Mouse (Mus musculus): ENCODE data around the gene Phox2a. TPM values are rescaled to one million over a fixed set of nuclear protein-coding genes. Genes with fewer than 3 reads are reported as not detected.

Gene Phox2a
- polyA plus RNA-seq, 1 experiment from 2014 or later = 2.2 TPM

DNA sequence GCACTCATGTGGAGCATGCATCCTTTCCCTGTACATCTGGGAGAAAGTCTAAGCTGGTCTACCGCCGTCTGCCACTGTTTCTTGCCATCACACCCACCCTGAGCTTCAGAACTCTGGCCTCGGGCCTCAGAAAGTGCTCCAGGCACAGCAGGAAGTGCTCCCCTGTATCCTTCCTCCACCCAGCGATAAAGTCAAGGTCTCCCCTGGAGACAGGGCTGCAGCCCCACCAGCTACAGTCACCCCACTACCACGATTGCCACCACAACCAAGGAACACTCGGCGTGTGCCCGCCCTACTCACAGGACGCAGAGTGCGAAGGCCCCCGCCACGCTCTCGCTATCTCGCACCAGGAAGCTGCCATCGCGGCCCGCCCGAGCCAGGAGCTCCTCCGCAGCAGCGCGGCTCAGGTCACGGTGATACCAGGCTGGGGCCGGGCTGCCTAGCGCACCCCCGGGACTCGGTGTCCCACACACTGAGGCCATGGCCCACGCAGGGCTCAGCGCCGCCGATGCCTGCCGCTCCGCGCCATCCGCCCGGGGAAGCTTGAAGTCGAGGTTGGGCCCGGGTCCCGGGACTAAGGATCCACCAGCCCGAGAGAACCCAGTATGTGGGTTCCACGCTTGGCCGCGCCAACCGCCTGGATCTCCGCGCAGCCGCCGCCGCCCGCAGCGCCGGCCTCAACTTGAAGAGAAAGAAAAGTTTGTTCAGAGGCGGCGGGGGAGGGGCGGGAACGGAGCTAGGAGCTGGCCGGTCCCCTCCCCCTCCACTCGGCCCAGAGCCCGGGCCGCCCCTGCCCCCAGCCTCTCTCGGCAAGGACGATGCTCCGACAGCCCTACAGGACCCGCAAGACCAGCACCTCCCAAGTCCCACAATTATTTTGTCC lies 18.4 kb downstream of the Phox2a start:
- no peaks in the 10 kb centered on the region for H3K27me3 ChIP-seq (replicated peaks; ENCODE audit: control insufficient read depth, insufficient read depth, low read length)
- peak overlapping the region; percentile 87 for H3K4me2 ChIP-seq (ENCODE audit: low read depth, low read length)
- peaks cover 24% of the 10 kb centered on the region for H3K4me1 ChIP-seq (ENCODE audit: control insufficient read depth, insufficient read depth, low read length)
- H3K27ac ChIP-seq (ENCODE audit: low read length) = peak overlapping the region; percentile 97
- no peaks in the 10 kb centered on the region for H3K9me3 ChIP-seq (ENCODE audit: control insufficient read depth, low read length)
- H3K4me3 ChIP-seq (ENCODE audit: low read length) = peak overlapping the region; percentile 66
- H3K9ac ChIP-seq (ENCODE audit: low read depth, low read length) = peak overlapping the region; percentile 90
- ATAC-seq = peak; percentile 47
- WGBS = 1% methylated on average over 63 of the region's 63 CpGs
- peaks cover 20% of the 10 kb centered on the region for H3K36me3 ChIP-seq (ENCODE audit: control insufficient read depth, insufficient read depth, low read length)

DNA sequence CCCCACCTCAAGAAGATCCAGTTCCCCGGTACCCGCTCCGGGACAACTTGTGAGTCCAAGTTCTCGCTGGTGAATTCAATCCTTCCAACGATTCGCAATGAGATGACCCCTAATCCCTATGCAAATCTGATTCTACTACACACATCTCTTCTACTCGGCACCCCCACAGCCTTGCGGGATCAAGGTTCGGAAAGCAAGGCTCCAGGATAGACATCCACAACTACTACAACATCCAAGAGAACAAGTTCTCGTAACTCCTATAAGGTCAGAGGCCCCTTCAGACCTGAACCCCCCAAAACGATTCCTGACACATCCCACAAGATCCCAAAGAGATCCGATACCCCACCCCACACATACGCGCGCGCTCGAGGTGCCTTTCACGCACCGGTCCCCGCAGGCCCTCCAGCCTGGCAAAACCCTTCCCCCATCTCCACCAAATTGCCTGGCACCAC lies 19.1 kb downstream of the Phox2a start:
- Histone ChIP-seq H3K4me2 (ENCODE audit: low read depth, low read length) (peak overlapping the region; percentile 87), H3K4me1 (ENCODE audit: control insufficient read depth, insufficient read depth, low read length) (peaks cover 24% of the 10 kb centered on the region), H3K4me3 (ENCODE audit: low read length) (peak overlapping the region; percentile 66), H3K9me3 (ENCODE audit: control insufficient read depth, low read length) (no peaks in the 10 kb centered on the region), H3K27ac (ENCODE audit: low read length) (peak overlapping the region; percentile 97), H3K9ac (ENCODE audit: low read depth, low read length) (peak overlapping the region; percentile 90), H3K27me3 (replicated peaks; ENCODE audit: control insufficient read depth, insufficient read depth, low read length) (no peaks in the 10 kb centered on the region), H3K36me3 (ENCODE audit: control insufficient read depth, insufficient read depth, low read length) (peaks cover 13% of the 10 kb centered on the region; the same call in 1 of the 2 replicates)
- ATAC-seq = peak; percentile 9; the same call in 1 of the 2 replicates
- WGBS = under 1% methylated on average over 20 of the region's 20 CpGs

DNA sequence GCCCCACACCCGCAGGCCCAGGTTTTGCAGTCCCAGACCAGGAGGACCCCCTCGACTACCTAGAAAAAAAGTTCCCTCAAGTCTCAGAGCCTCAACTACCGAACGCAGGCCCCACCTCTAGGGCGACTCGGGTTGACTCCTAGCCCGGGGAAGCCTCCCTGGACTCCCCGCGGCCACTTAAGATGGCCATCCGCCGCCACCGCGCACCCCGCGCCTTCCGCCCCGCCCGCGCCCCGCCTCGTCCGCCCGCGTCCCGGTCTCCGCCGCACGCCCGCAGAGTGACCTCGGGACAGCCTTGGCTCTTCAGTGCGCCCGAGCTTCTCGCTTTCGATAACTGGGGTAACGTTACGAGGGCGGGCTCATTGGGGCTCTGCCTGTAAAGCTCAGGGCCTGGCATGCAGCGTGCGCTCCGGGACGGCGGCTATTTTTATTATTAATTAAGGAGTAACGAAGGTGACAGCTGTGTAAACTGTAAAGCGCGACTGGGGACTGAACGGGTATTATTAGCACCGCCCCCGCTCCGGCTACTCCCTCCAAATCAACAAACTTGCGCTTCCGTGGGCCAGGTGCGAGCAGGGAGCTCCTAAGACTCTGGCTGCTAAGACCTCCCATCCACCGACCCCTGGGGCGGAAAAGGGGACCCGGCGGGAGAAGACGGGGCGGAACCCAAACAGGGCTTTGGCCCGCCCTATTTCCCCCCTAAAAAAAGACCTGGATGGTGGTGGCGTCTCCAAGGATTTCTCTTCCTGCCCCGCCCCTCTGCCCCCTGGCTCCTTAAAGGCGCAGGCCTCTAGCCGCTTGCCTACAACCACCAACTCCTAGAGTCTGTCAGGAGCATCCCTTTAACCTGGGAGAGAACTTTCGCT lies 19.7 kb downstream of the Phox2a start, which contains the start of gene Inppl1:
Gene Inppl1, minus strand, starts transcription at position 624 of the 866 bp plus-strand sequence.
- Histone ChIP-seq H3K9me3 (ENCODE audit: control insufficient read depth, low read length) (no peaks in the 10 kb centered on the region), H3K4me1 (ENCODE audit: control insufficient read depth, insufficient read depth, low read length) (peaks cover 24% of the 10 kb centered on the region), H3K9ac (ENCODE audit: low read depth, low read length) (peak within 1 kb of the TSS; percentile 90), H3K27ac (ENCODE audit: low read length) (peak within 1 kb of the TSS; percentile 97), H3K4me3 (ENCODE audit: low read length) (peak within 1 kb of the TSS; percentile 66), H3K27me3 (replicated peaks; ENCODE audit: control insufficient read depth, insufficient read depth, low read length) (no peaks in the 10 kb centered on the region), H3K4me2 (ENCODE audit: low read depth, low read length) (peak within 1 kb of the TSS; percentile 87), H3K36me3 (ENCODE audit: control insufficient read depth, insufficient read depth, low read length) (peaks cover 7% of the 10 kb centered on the region; the same call in 1 of the 2 replicates)
- under 1% methylated on average over 64 of the region's 64 CpGs for WGBS
- ATAC-seq = peak; percentile 87

DNA sequence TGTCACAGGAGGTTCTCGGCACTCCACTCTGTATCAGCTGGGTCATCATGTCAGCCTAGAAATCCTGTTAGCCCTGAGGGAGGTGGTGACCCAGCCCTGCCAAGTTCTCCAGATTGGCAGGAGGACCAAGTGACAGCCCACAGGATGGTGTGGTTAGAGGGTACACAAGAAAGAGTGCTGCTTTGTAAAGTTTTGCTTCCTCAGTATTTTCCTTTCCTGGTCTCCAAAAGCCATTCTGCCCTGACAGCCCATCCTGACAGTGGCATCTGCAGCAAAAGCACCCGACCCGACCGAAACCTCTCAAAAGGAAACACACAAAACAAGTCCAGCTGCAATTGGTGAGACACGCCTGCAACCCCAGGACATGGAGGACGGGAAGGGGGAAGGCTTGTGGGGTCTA lies 26.1 kb downstream of the Phox2a start:
- Histone ChIP-seq H3K27me3 (replicated peaks; ENCODE audit: control insufficient read depth, insufficient read depth, low read length) (no peaks in the 10 kb centered on the region), H3K4me3 (ENCODE audit: low read length) (no peak overlapping the region), H3K9ac (ENCODE audit: low read depth, low read length) (no peak overlapping the region), H3K9me3 (ENCODE audit: control insufficient read depth, low read length) (no peaks in the 10 kb centered on the region), H3K4me1 (ENCODE audit: control insufficient read depth, insufficient read depth, low read length) (no peaks in the 10 kb centered on the region), H3K4me2 (ENCODE audit: low read depth, low read length) (no peak overlapping the region), H3K36me3 (ENCODE audit: control insufficient read depth, insufficient read depth, low read length) (no peaks in the 10 kb centered on the region), H3K27ac (ENCODE audit: low read length) (no peak overlapping the region)
- WGBS = 66% methylated on average over 6 of the region's 6 CpGs
- no peak for ATAC-seq

DNA sequence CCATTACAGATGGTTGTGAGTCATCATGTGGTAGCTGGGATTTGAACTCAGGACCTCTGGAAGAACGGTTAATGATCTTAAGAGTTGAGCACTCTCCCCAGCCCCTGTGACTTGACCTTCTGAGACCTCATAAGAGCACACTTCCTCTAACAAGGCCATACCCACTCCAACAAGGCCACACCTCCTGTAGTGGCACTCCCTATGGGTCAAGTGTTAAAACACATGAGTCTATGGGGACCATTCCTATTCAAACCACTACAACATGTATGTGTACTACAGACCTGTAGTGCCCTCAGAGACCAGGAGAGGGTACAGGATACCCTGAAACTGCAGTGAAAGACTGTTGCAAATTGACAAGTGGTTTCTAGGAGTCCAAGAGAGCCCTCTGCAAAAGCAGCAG lies 29.8 kb downstream of the Phox2a start:
- 83% methylated on average over 1 of the region's 1 CpGs for WGBS
- Histone ChIP-seq H3K27me3 (replicated peaks; ENCODE audit: control insufficient read depth, insufficient read depth, low read length) (no peaks in the 10 kb centered on the region), H3K4me3 (ENCODE audit: low read length) (no peak overlapping the region), H3K27ac (ENCODE audit: low read length) (no peak overlapping the region), H3K9me3 (ENCODE audit: control insufficient read depth, low read length) (no peaks in the 10 kb centered on the region), H3K4me1 (ENCODE audit: control insufficient read depth, insufficient read depth, low read length) (no peaks in the 10 kb centered on the region), H3K9ac (ENCODE audit: low read depth, low read length) (no peak overlapping the region), H3K4me2 (ENCODE audit: low read depth, low read length) (no peak overlapping the region), H3K36me3 (ENCODE audit: control insufficient read depth, insufficient read depth, low read length) (no peaks in the 10 kb centered on the region)
- ATAC-seq = no peak

DNA sequence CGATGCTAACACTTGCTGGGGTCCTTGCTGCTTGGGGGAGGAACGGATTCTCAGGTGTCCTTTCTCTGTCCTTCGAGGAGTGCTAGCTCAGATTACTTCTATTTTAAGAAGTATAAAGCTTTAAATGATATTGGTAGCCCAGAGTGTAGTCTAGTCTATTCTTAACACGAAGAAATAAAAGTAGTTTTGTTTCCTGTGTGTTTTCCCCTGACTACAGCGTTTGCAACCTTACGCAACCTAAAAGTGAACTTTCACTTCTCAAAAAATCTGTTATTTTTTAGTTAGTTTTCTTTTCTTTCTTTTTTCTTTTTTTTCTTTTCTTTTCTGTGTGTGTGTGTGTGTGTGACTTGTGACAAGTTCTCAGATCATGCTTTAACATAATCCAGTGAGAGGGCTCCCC lies 33.6 kb downstream of the Phox2a start:
- Histone ChIP-seq H3K9me3 (ENCODE audit: control insufficient read depth, low read length) (no peaks in the 10 kb centered on the region), H3K4me3 (ENCODE audit: low read length) (no peak overlapping the region), H3K4me1 (ENCODE audit: control insufficient read depth, insufficient read depth, low read length) (no peaks in the 10 kb centered on the region), H3K9ac (ENCODE audit: low read depth, low read length) (no peak overlapping the region), H3K4me2 (ENCODE audit: low read depth, low read length) (no peak overlapping the region), H3K27me3 (replicated peaks; ENCODE audit: control insufficient read depth, insufficient read depth, low read length) (no peaks in the 10 kb centered on the region), H3K27ac (ENCODE audit: low read length) (no peak overlapping the region), H3K36me3 (ENCODE audit: control insufficient read depth, insufficient read depth, low read length) (no peaks in the 10 kb centered on the region)
- ATAC-seq = no peak
- 88% methylated on average over 6 of the region's 6 CpGs for WGBS

DNA sequence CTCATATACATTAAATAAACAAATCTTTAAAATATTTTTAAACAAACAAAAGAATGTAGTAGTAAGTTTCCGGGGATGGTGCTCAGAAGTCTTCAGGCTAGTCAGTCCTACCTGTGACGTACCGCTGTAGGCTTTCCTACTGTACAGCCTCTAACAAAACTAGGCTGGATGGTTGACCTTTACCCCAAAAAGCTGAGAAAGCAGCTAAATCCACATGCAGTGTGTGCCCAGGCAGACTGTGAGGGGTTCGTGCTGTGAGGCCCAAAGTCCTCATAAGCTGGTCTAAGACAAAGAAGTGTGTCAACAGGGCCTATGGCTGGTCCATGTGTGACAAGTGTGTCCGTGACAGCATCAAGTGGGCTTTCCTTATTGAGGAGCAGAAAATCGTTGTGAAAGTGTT lies 34.7 kb downstream of the Phox2a start:
- H3K36me3 ChIP-seq (ENCODE audit: control insufficient read depth, insufficient read depth, low read length) = no peaks in the 10 kb centered on the region
- no peaks in the 10 kb centered on the region for H3K4me1 ChIP-seq (ENCODE audit: control insufficient read depth, insufficient read depth, low read length)
- no peaks in the 10 kb centered on the region for H3K9me3 ChIP-seq (ENCODE audit: control insufficient read depth, low read length)
- H3K27ac ChIP-seq (ENCODE audit: low read length) = no peak overlapping the region
- H3K4me3 ChIP-seq (ENCODE audit: low read length) = no peak overlapping the region
- H3K9ac ChIP-seq (ENCODE audit: low read depth, low read length) = no peak overlapping the region
- ATAC-seq = no peak
- no peak overlapping the region for H3K4me2 ChIP-seq (ENCODE audit: low read depth, low read length)
- no peaks in the 10 kb centered on the region for H3K27me3 ChIP-seq (replicated peaks; ENCODE audit: control insufficient read depth, insufficient read depth, low read length)
- 86% methylated on average over 6 of the region's 6 CpGs for WGBS

DNA sequence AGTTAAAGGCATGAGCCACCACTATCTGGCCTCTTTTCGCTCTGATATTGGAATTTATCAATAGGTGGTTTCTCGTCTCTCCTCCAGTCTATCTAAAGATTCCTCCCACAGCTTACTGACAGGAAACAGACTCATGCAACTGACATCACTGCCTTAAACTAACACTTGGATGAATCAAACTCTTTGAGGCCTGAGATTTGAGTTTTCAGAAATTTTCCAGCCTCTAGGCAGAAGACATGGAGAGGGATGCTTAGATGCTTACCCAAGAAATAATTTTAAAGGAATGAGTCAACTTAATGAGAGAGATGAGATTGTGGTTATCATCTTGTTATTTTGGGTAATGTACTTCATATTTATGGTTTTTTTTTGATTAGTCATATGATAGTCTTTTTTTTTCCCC lies 35.7 kb downstream of the Phox2a start:
- H3K9ac ChIP-seq (ENCODE audit: low read depth, low read length) = no peak overlapping the region
- no peaks in the 10 kb centered on the region for H3K9me3 ChIP-seq (ENCODE audit: control insufficient read depth, low read length)
- 67% methylated on average over 2 of the region's 2 CpGs for WGBS
- H3K27me3 ChIP-seq (replicated peaks; ENCODE audit: control insufficient read depth, insufficient read depth, low read length) = no peaks in the 10 kb centered on the region
- H3K27ac ChIP-seq (ENCODE audit: low read length) = no peak overlapping the region
- H3K36me3 ChIP-seq (ENCODE audit: control insufficient read depth, insufficient read depth, low read length) = no peaks in the 10 kb centered on the region
- no peak overlapping the region for H3K4me2 ChIP-seq (ENCODE audit: low read depth, low read length)
- H3K4me1 ChIP-seq (ENCODE audit: control insufficient read depth, insufficient read depth, low read length) = no peaks in the 10 kb centered on the region
- H3K4me3 ChIP-seq (ENCODE audit: low read length) = no peak overlapping the region
- no peak for ATAC-seq

DNA sequence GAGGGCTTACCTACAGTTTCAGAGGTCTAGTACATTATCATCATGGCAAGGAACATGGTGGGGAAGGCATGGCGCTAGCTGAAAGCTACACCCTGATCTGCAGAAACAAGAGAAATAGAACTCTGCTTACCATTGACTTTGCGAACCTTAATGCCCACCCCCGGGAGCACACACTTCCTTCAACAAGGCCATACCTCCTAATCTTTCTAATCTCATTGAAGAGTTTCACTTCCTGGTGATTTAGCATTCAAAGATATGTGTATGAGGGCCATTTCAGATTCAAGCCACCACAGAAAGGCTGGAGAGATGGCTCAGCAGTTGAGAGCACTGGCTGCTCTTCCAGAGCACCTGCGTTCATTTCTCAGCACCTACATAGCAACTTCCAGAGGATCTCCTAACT lies 39.0 kb downstream of the Phox2a start, which contains the start of gene Folr2:
Gene Folr2, minus strand, starts transcription at position 101 of the 400 bp plus-strand sequence.
- H3K9me3 ChIP-seq (ENCODE audit: control insufficient read depth, low read length) = no peaks in the 10 kb centered on the region
- H3K4me2 ChIP-seq (ENCODE audit: low read depth, low read length) = no peak within 1 kb of the TSS
- H3K27ac ChIP-seq (ENCODE audit: low read length) = no peak within 1 kb of the TSS
- no peak for ATAC-seq
- WGBS = 89% methylated on average over 4 of the region's 4 CpGs
- H3K36me3 ChIP-seq (ENCODE audit: control insufficient read depth, insufficient read depth, low read length) = no peaks in the 10 kb centered on the region
- H3K9ac ChIP-seq (ENCODE audit: low read depth, low read length) = no peak within 1 kb of the TSS
- H3K4me3 ChIP-seq (ENCODE audit: low read length) = no peak within 1 kb of the TSS
- no peaks in the 10 kb centered on the region for H3K4me1 ChIP-seq (ENCODE audit: control insufficient read depth, insufficient read depth, low read length)
- no peaks in the 10 kb centered on the region for H3K27me3 ChIP-seq (replicated peaks; ENCODE audit: control insufficient read depth, insufficient read depth, low read length)
